Mouse (Mus musculus): ENCODE measurements around the gene Birc3. TPM values are rescaled to one million over a fixed set of nuclear protein-coding genes. Genes with fewer than 3 reads are reported as not detected.

The Birc3 gene
- total and polyA plus RNA-seq, 3 experiments: 3.7 to 26.1 (median 17.3) TPM

DNA sequence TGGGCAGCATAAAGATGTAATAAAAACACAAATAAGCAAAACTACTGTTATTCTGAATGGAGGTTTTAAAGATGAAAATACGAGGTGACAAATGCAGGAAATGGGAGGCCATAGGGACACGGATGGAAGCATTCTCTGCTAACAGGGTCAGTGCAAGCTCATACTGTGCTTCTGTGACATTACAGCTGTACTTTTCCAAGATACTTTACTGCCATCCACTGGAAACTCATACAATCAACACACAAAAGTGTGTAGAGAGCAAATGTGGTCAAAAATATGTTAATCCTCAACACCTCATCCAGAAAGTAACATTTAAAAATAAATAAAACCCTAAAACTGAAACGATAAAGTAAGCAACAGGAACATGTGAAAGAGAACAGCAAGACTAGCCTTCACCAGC, 50.2 kb downstream of the Birc3 start:
- no peak for DNase-seq

- no peak for DNase-seq
These were observed 67.9 kb downstream of the Birc3 start for GRCm38 (mm10) chr9:7805101-7805506.

Other genes starting within 250 kb of the Birc3 start
- not detected for gene Mmp20, start 245.0 kb downstream of the Birc3 start, total RNA-seq (2021)
- not detected in 2 replicates for gene Mmp20, start 245.0 kb downstream of the Birc3 start, polyA plus RNA-seq (2012; rRNA removed)
- gene Mmp7, start 181.1 kb downstream of the Birc3 start, total RNA-seq (2021): not detected
- not detected in 2 replicates for gene Mmp7, start 181.1 kb downstream of the Birc3 start, polyA plus RNA-seq (2012; rRNA removed)
- gene Tmem123, start 109.1 kb downstream of the Birc3 start, total RNA-seq (2021): 100 to 1,000 TPM; 188 to 194 TPM
- gene Tmem123, start 109.1 kb downstream of the Birc3 start, polyA plus RNA-seq (2012; rRNA removed): 84.6 and 132 TPM in 2 replicates
- gene Birc2, start 36.1 kb downstream of the Birc3 start, total RNA-seq (2021): 10 to 100 TPM; 39.8 to 46.1 TPM
- 9.0 and 19.5 TPM in 2 replicates for gene Birc2, start 36.1 kb downstream of the Birc3 start, polyA plus RNA-seq (2012; rRNA removed)
- 10 to 100 TPM; 62.5 to 71.6 TPM for gene Yap1, start 131.4 kb upstream of the Birc3 start, total RNA-seq (2021)
- 85.9 and 98.1 TPM in 2 replicates for gene Yap1, start 131.4 kb upstream of the Birc3 start, polyA plus RNA-seq (2012; rRNA removed)
- 1 to 10 TPM; 3.6 to 4.1 TPM for gene Cfap300, start 169.6 kb upstream of the Birc3 start, total RNA-seq (2021)
- 2.0 and 6.1 TPM in 2 replicates for gene Cfap300, start 169.6 kb upstream of the Birc3 start, polyA plus RNA-seq (2012; rRNA removed)

Measured in adrenal gland, adult 2 months (tissue).